Mouse (Mus musculus): ENCODE measurements at regions not wholly inside any gene's neighbourhood (a gene's known extent, or its start where the extent isn't known, plus 50 kb on each side); places are given as distances from the start of the nearest gene placed in this dataset.

- no peak for TF ChIP-seq CTCF (IDR thresholded peaks at IDR 0.05)
- Histone ChIP-seq H3K4me3 (ENCODE audit: low read depth, low read length) (no peak overlapping the region), H3K27ac (ENCODE audit: low read depth, low read length) (no peak overlapping the region), H3K4me2 (ENCODE audit: low read depth, low read length, poor library complexity, severe bottlenecking) (no peak overlapping the region), H3K27me3 (ENCODE audit: insufficient read depth, low read length) (no peaks in the 10 kb centered on the region), H3K9me3 (ENCODE audit: low read length) (no peaks in the 10 kb centered on the region), H3K36me3 (ENCODE audit: insufficient read depth, low read length) (no peaks in the 10 kb centered on the region), H3K4me1 (ENCODE audit: insufficient read depth, low read length) (peaks cover 6% of the 10 kb centered on the region; the same call in 1 of the 2 replicates), H3K9ac (replicated peaks; ENCODE audit: low read length, poor library complexity, severe bottlenecking) (no peak overlapping the region)
- DNase-seq (ENCODE audit: low spot score): no peak
- 95% methylated on average over 6 of the region's 6 CpGs for WGBS
- no peak for ATAC-seq (ENCODE audit: low FRiP score)
These were observed 51.2 kb upstream of the Tln2 start for GRCm38 (mm10) chr9:67610696-67611095.

- DNase-seq (ENCODE audit: low spot score) (no peak), ATAC-seq (ENCODE audit: low FRiP score) (no peak)
- H3K27ac ChIP-seq (ENCODE audit: low read depth, low read length): no peak overlapping the region
- no peak for TF ChIP-seq CTCF (IDR thresholded peaks at IDR 0.05)
- no peak overlapping the region for H3K4me3 ChIP-seq (ENCODE audit: low read depth, low read length)
- H3K4me1 ChIP-seq (ENCODE audit: insufficient read depth, low read length): peaks cover 6% of the 10 kb centered on the region; the same call in 1 of the 2 replicates
- H3K27me3 ChIP-seq (ENCODE audit: insufficient read depth, low read length): no peaks in the 10 kb centered on the region
- 89% methylated on average over 6 of the region's 6 CpGs for WGBS
- H3K9ac ChIP-seq (replicated peaks; ENCODE audit: low read length, poor library complexity, severe bottlenecking): no peak overlapping the region
- H3K9me3 ChIP-seq (ENCODE audit: low read length): no peaks in the 10 kb centered on the region
- no peaks in the 10 kb centered on the region for H3K36me3 ChIP-seq (ENCODE audit: insufficient read depth, low read length)
- H3K4me2 ChIP-seq (ENCODE audit: low read depth, low read length, poor library complexity, severe bottlenecking): no peak overlapping the region
These were observed 52.2 kb upstream of the Tln2 start for GRCm38 (mm10) chr9:67611676-67612075.

- Histone ChIP-seq H3K27ac (ENCODE audit: low read depth, low read length) (no peak overlapping the region), H3K4me1 (ENCODE audit: insufficient read depth, low read length) (peaks cover 6% of the 10 kb centered on the region; the same call in 1 of the 2 replicates), H3K36me3 (ENCODE audit: insufficient read depth, low read length) (no peaks in the 10 kb centered on the region), H3K9ac (replicated peaks; ENCODE audit: low read length, poor library complexity, severe bottlenecking) (no peak overlapping the region), H3K9me3 (ENCODE audit: low read length) (no peaks in the 10 kb centered on the region), H3K27me3 (ENCODE audit: insufficient read depth, low read length) (no peaks in the 10 kb centered on the region), H3K4me3 (ENCODE audit: low read depth, low read length) (no peak overlapping the region), H3K4me2 (ENCODE audit: low read depth, low read length, poor library complexity, severe bottlenecking) (no peak overlapping the region)
- no peak for TF ChIP-seq CTCF (IDR thresholded peaks at IDR 0.05)
- DNase-seq (ENCODE audit: low spot score) (no peak), ATAC-seq (ENCODE audit: low FRiP score) (no peak)
- WGBS: 88% methylated on average over 2 of the region's 2 CpGs
These were observed 52.6 kb upstream of the Tln2 start for GRCm38 (mm10) chr9:67612101-67612500.

- TF ChIP-seq CTCF (IDR thresholded peaks at IDR 0.05): no peak
- H3K27ac ChIP-seq (ENCODE audit: low read depth, low read length): no peak overlapping the region
These were observed 54.7 kb upstream of the Tln2 start for GRCm38 (mm10) chr9:67614068-67614727.

GRCm38 (mm10) chr9:67616207-67616606 is 56.7 kb upstream of the Tln2 start:
- no peaks in the 10 kb centered on the region for H3K36me3 ChIP-seq (ENCODE audit: insufficient read depth, low read length)
- H3K9me3 ChIP-seq (ENCODE audit: low read length): no peaks in the 10 kb centered on the region
- WGBS: 95% methylated on average over 2 of the region's 2 CpGs
- H3K9ac ChIP-seq (replicated peaks; ENCODE audit: low read length, poor library complexity, severe bottlenecking): no peak overlapping the region
- H3K4me1 ChIP-seq (ENCODE audit: insufficient read depth, low read length): 0 out of 2 replicates have a peak, but pooled peaks cover 3% of the 10 kb centered on the region
- TF ChIP-seq CTCF (IDR thresholded peaks at IDR 0.05): no peak
- ATAC-seq (ENCODE audit: low FRiP score) (no peak), DNase-seq (ENCODE audit: low spot score) (no peak)
- no peaks in the 10 kb centered on the region for H3K27me3 ChIP-seq (ENCODE audit: insufficient read depth, low read length)
- H3K27ac ChIP-seq (ENCODE audit: low read depth, low read length): no peak overlapping the region
- H3K4me3 ChIP-seq (ENCODE audit: low read depth, low read length): no peak overlapping the region
- no peak overlapping the region for H3K4me2 ChIP-seq (ENCODE audit: low read depth, low read length, poor library complexity, severe bottlenecking)

More at GRCm38 (mm10) chr9:67614068-67614727, 54.7 kb upstream of the Tln2 start:
- Histone ChIP-seq H3K4me2 (ENCODE audit: low read depth, low read length, poor library complexity, severe bottlenecking) (no peak overlapping the region), H3K27me3 (ENCODE audit: insufficient read depth, low read length) (no peaks in the 10 kb centered on the region), H3K4me1 (ENCODE audit: insufficient read depth, low read length) (0 out of 2 replicates have a peak, but pooled peaks cover 3% of the 10 kb centered on the region), H3K36me3 (ENCODE audit: insufficient read depth, low read length) (no peaks in the 10 kb centered on the region), H3K9ac (replicated peaks; ENCODE audit: low read length, poor library complexity, severe bottlenecking) (no peak overlapping the region), H3K9me3 (ENCODE audit: low read length) (no peaks in the 10 kb centered on the region), H3K4me3 (ENCODE audit: low read depth, low read length) (no peak overlapping the region)
- DNase-seq (ENCODE audit: low spot score): no peak
- ATAC-seq (ENCODE audit: low FRiP score): no peak
- 90% methylated on average over 2 of the region's 2 CpGs for WGBS

GRCm38 (mm10) chr9:67617341-67618217 is 58.1 kb upstream of the Tln2 start:
- no peaks in the 10 kb centered on the region for H3K36me3 ChIP-seq (ENCODE audit: insufficient read depth, low read length)
- TF ChIP-seq CTCF (IDR thresholded peaks at IDR 0.05): no peak
- no peak overlapping the region for H3K9ac ChIP-seq (replicated peaks; ENCODE audit: low read length, poor library complexity, severe bottlenecking)
- H3K27me3 ChIP-seq (ENCODE audit: insufficient read depth, low read length): no peaks in the 10 kb centered on the region
- H3K4me2 ChIP-seq (ENCODE audit: low read depth, low read length, poor library complexity, severe bottlenecking): no peak overlapping the region
- H3K4me1 ChIP-seq (ENCODE audit: insufficient read depth, low read length): 0 out of 2 replicates have a peak, but pooled peaks cover 3% of the 10 kb centered on the region
- DNase-seq (ENCODE audit: low spot score) (peak; percentile 58), ATAC-seq (ENCODE audit: low FRiP score) (no peak)
- no peak overlapping the region for H3K4me3 ChIP-seq (ENCODE audit: low read depth, low read length)
- 43% methylated on average over 14 of the region's 14 CpGs for WGBS
- no peak overlapping the region for H3K27ac ChIP-seq (ENCODE audit: low read depth, low read length)
- H3K9me3 ChIP-seq (ENCODE audit: low read length): no peaks in the 10 kb centered on the region

Measured in midbrain, postnatal 0 days (tissue).